Mouse (Mus musculus) monocyte, adult 5-6 weeks (primary cell): ENCODE measurements around the gene Trpc3. TPM values are rescaled to one million over a fixed set of nuclear protein-coding genes. Genes with fewer than 3 reads are reported as not detected.
"Not testable (repeated sequence)": the region's sequence is repeated elsewhere in the genome, so short reads cannot be mapped to it uniquely, and the experiment has no call there.

Experiments
- ATAC-seq: fragments of 153-309, 156-312 bp; replicated peaks from 2 replicates; pipeline ENCODE4 v1.8.0; 2017; ENCODE audit warnings: mild to moderate bottlenecking; ENCODE audit not compliant: low TSS enrichment, insufficient number of reproducible peaks, severe bottlenecking, poor library complexity, low FRiP score
- total RNA-seq: library from RNA; stranded (forward); fragments of 200-1000, 200-491, 200-594 nt; gene quantifications from 3 replicates; pipeline ENCODE4 v1.2.3, GENCODE M21; 2017

Gene Trpc3
- not detected in 3 replicates for total RNA-seq

DNA sequence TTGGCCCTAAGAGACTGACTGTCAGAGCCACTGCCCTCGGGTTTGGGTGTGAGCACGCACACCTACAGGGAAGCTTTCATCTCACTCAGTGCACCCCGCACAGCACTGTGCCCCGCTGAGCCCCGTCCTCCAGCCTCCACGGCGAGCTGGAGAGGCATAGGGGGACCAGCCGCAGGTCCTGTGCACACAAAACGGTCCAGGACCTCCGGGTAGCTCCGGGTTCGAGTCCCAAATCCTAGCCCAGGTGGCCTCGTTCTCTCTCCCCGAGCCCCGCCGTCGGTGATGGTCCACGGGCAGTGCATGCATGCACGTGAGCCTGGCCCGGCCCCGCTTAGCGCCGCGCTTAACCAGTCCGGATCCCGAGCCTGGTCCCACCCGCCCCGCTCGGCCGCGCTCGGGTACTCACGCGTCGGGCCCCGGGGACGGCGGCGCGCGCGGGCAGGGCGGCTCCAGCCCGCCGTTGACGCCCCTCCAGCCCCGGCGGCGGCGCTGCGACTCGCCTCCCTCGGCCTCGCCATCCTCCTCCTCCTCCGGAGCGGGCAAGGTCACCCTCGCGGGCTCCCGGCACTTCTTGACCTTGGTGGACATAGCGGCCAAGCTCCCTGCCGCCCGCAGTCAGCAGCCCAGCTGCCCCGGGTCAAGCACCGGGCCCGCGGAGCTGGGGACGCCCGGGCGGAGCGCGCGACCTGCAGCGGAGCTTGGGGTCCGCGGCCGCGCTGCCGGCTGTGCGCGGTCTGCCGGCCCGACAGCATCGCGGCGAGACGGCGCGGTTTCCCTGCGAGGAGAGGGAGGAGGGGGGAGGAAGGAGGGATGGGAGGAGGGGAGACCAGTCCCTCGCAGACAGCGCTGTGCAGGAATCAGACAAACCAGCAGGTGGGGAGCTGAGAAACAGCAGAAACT is at the start of gene Trpc3:
Trpc3 (minus strand) TSS at position 776 of the 900 bp plus-strand sequence.
- no peak for ATAC-seq

DNA sequence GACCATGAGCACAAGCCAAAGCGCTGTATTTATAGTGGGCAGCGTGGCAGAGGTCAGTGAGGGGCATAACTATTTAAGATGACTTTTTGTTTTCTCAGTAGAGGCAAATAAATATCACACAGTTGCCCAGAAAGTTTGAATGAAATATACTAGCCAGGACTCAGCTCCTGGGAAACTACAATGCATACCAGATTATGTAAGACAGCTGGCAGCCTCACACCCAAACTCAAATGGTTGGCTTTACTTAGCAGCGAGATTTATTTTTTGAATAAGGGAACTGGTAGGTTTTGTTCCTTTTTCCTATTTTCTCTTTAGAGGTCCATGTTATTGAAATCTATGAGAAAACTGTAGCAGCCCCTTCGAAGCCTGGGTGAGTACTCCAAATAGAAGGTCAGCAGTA is 48.1 kb upstream of the Trpc3 start:
- ATAC-seq: no peak

DNA sequence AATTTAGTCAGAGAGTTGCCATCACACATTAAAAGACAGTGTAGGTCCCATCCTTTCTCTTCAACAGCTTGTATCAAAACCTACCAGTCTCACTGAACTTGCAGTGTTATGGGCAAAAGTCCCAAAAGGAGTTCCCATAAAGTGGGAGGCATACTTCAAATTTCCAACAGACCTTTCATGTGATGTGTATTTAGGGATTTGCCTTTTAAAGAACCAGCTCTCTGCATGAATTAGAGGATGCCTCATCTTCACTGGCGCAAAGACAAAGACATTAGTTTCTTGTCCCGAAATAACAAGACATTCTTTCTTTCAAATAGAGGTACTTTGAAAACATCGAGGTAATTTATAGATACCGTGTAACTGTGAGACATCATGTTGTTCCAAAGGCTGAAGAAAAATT is 43.1 kb upstream of the Trpc3 start:
- no peak for ATAC-seq

DNA sequence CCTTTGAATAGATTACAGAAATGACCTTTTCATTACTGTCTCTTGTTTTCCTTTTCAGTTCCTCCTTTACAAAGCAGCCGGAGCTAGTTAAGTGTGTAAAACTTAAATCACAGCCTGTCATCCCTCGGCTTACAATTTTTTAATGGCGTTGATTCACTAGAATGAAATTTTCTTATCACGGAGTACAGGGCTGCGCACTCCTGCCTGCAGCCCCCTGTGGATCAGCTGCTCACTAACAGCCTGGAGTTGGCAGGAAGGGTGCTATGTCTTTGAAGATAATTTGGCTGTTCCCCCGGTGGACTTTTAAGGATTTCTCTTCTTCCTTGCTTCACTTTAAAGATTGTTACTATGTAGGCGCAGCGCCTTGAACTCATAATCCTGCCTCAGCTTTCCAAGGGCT is 36.6 kb upstream of the Trpc3 start:
- no peak for ATAC-seq

DNA sequence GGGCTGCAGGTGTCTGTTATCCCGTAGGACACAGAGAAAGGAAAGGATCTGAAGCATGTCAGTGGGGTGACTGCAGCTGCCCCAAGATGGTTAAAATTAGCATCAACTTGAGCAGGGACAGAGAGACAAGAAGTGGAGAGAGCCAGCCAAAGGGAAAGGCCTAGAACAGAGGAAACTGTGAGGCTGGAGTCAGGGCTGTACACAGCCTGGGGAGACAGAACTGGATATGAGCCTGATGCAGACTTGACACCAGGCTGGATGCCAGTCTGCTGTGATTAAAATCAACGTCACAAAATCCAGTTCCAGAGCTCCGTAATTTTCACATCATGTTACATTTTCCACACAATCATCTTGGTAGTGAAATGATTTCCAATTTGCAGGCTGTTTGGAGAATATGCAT is 31.9 kb upstream of the Trpc3 start:
- ATAC-seq: no peak

DNA sequence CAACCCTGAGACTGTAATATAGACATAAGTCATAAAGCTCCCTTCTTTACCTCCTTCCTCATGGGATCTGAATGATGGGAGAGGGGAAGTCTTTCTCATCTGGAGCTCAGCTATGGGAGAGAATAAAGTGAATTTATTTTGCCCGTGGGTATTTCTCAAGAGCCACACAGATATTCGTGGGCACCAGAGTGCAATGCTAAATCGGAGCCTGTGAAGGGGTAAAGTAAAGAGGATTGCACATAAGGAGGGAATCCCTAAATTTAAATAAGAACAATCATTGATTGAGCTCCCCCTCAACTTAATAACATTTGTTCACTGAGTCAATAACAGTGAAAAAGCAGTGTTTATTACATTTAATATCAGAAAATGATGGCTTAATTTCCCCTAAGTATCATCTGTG is 19.6 kb upstream of the Trpc3 start:
- ATAC-seq: no peak

DNA sequence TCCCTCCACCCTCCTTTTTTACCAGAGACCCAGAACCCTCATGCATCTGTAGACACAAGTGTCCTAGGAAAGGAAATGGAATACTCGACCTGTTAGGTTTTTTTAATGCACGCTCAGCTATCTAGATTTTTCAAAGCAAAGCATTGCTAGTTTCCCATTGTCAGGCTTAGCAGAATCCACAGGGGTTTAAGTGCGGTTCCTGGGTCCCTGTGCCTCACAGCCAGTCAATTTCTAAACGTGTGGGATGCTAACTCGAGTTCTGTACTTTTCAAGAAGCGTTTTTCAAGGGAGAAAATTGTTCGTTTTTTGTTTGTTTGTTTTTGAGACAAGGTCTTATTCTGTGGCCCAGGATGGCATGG is 304 bp upstream of the Trpc3 start:
- ATAC-seq: no peak

DNA sequence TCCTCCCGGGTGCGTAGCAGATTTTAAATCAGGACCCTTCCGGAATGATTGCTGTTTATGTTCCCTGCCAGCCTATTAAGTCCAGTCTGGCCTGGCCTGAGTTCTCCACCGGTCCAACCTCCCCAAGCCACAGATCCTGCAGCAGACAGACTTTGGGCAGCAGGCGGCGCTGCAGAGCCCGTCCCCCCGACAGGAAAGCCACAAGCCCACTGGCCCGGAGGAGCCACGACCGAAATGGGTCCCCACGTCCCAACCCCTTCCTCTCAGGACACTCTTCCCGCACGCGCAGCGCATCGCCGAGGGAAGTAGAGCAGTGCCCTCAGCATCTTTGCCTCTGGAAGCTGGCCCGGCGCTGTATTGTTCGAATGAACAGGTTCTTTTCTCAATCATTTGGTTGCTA is 1.1 kb downstream of the Trpc3 start:
- no peak for ATAC-seq

DNA sequence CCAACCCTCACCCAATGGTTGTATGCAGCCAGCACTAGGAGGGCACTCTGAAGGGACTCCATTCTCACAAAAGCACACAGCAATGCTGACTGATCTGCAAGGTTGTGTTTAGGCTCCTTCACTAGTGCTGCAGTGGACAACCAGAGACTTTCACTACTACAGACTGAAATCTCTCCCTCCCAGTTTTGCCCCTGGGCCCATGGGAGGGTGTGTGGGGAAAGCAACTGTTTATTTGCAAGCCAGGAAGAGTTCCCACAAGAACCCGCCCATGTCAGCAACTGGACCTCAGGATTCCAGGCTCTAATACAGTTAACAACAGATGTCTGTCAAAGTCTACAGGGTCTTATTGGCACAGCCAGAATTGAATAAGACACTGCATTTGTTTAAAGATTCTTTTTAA is 14.1 kb downstream of the Trpc3 start:
- ATAC-seq: no peak

DNA sequence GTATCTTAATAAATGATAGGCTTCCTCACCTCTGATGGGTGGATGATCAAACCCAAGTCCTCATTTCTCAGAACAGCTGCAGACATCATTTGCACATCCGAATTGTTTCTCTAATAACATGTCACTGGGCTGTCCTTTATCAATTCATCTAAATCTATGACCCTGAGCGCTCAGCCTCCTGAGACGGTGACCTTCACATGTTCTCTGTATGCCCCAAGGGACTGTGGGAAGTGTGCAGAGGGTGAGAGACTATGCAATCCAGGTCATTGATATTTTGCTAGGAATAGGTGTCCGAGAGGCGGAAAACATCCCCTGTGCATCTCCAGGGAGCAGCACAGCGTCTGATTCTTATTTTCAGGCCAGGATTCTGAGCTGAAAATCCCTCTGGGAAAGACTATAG is 22.2 kb downstream of the Trpc3 start:
- ATAC-seq: no peak

DNA sequence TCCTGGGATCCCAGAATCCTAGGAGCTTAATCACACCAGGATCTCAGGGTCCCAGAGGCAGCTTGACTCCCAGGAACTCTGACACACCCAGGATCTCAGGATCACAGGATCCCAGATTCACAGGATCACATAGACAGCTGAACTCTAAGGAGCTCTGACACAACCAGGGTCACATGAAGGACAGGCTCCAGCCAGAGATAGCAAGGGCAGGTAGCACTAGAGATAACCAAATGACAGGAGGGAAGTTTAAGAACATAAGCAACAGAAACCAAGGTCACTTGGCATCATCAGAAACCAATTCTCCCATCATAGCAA is 44.8 kb downstream of the Trpc3 start:
- ATAC-seq: not testable (repeated sequence)

DNA sequence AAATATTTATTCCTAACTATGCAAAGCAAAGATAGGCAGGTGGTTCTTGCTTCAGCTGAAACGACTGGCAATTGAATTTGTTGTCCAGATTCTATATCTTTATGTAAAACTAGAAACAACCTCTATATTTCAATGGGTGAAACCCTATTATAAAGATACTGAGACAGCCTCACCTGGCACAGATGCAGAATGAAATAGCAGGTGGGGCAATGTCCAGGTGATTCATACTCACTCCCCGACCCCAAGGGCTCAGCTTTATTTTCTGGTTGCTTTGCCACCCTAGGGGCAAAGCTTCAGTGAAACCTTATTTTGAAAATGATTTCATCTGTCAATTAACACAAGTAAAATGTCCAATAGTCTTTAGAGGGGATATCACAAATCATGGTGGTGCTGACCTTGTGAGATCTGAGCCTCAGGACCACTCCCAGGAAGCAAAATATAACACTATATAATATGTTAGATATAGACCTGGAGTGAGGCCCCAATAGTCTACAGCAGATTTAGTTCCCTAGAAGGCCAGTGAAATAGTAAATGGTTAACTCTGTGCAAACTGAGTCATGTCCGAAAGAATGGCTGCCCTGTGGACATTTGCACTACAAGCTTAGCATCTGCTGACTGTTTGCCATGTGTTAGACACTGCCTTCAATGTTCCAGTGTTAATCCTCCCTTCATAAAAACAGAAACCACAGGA is 45.3 kb downstream of the Trpc3 start:
- no peak for ATAC-seq

DNA sequence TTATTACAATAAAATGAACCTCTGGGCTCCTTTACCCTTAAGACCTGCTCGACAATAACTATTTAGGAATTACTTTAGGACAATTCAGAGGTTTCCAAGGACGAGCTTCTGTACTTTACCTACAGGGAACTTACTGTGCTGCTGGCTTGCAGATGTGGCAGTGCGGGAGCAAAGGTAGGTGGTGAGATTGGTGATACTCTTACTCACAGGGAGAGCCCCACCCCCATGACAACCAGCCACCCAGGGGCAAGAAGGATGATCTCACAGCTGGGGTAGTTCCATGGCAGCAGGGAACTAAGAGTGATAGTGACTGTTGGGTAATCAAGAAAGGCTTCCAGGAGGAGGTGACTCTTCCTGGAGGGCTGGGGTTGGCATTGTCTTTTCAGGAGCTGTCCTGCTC is 46.6 kb downstream of the Trpc3 start:
- ATAC-seq: no peak

DNA sequence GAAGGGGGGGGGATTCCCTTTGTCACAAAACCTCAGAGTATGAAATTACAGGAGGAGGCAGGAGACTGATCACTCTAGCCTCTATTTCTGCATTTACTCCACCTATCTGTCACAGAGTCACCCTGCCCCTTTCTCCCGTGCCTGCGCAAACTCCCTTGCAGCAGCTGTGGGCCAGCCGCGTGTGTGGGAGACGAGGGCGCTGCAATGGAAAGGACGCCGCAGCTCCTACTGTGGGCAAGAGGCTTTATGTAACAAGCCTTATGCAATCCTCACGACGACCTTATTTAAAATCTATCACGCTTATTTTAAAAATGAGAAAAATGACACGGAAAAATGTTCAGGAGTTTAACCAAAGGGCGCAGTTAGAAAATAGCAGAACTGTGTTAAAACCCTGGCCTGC is 47.2 kb downstream of the Trpc3 start:
- no peak for ATAC-seq

DNA sequence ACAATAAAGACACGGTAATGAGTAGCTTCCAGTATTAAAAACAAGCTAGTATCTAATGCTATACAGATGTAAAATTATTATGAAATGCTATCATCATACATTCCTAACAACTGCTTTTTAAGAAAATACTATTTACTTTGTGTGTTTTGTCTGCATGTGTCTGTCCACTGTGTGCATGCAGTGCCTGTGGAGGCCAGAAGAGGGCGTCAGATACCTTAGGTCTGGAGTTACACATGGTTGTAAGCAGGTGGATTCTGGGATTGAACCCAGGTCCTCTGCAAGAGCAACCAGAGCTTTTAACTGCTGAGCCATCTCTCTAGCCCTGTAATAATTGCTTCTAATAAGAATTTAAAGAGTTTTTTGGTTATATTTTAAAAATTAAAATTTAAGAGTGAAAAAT is 49.2 kb downstream of the Trpc3 start:
- ATAC-seq: no peak

DNA sequence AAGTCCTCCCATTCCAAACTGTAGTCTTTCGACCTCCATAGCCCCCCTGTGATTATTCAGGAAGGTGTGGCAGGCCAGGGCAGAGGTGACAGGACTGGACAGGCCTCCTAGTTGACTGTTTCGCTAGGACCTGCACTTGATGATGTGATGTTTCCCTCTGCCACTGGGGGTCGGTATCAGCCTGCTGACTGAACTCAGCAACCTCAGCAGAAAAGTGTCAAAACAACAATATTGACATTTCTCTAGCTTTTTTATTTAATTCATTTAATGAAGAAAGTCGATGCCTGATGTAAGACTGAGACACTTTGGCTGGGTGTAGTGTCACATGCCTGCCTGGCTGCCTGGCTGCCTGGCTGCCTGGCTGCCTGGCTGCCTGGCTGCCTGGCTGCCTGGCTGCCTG is 54.5 kb downstream of the Trpc3 start:
- ATAC-seq: no peak

DNA sequence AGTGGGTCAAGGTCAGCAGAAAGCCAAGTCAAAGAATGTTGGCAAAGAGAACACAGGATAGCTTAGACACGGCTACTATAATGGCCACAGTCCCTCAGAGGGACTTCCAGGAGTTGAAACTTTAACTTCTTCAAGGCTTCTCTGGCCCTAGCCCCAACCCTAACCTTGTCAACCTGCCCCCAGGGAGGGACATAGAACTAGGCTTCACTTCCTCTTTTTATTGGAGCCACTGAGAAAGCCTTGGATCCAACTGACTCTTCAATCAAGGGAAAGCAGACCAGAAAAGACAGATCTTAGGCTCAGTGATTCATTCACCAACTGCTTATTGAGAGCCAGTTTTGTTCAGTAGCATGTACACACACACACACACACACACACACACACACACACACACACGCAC is 63.2 kb downstream of the Trpc3 start:
- no peak for ATAC-seq

DNA sequence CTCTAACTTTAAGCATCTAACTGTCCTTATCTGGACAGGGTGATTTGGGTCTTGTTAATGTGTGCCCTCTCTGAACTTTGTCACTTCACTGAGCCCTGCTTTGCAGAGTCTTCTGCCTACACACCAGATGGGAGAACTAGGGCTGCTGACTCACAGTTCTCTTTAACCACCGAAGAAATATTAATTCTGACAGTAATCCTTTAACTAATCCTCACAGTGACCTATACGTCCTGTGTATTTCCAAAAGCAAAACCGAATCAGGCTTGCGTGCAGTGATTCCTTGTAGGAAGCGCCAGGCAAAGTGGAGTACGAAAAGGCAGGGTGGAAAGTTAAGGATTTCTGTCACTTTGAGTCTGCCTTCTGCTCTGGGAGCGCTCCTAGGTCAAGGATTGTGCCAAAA is 71.8 kb downstream of the Trpc3 start:
- ATAC-seq: no peak

DNA sequence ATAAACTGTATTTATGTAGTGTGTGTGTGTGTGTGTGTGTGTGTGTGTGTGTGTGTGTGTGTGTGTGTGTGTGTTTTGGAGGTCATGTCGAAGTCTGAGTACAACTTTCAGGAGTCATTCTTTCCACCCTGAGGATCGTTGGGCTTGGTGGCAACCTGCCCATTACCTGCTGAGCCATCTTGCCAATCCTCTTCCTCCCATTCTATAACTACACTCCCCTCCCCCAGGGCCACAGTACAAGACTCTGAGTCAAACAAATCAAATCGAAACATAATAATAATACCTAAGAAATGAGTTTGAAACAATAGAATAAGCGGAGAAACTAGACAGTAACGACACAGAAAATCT is 76.1 kb downstream of the Trpc3 start:
- no peak for ATAC-seq

DNA sequence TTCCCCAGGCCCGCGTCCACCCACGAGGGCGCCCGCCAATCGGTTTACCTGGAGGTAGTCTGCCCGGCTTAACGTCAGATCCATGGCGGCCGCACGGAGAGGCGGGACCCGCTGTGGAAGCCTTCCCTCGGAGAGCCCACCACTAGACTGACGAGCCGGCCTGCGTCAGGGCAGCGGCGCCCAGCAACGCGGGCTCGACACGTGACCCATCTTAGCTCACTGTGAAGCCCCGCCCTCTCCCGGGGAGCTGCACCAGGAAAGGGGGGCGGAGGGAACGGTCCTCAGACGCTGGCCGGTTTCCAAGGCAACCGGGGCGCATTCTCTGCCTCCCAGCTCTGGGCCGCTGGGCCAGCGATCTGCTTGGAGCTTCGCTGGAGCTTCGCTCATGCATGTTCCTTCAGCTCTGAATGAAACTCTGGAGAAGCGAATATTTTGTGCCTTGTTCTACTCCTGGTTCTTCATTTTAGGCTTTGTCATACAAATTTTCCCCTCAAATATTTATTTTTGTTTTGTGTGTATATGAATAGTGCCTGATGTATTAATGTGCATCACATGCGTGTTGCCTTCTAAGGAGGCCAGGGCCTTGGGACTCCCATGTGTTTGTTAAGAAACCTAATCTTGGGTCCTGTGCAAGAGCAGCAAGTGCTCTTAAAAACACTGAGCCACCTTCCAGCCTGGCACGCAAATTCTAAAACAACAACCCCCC is 76.6 kb downstream of the Trpc3 start, which contains the start of gene Bbs7:
Bbs7 (minus strand) TSS at position 276 of the 706 bp plus-strand sequence.
- ATAC-seq: peak; percentile 86
